Mouse (Mus musculus): ENCODE measurements at regions not wholly inside any gene's neighbourhood (a gene's known extent, or its start where the extent isn't known, plus 50 kb on each side); places are given as distances from the start of the nearest gene placed in this dataset.
A peak's percentile ranks its signal among the peaks of the same experiment; 100 is the strongest.
"Not testable (repeated sequence)": the region's sequence is repeated elsewhere in the genome, so short reads cannot be mapped to it uniquely, and the experiment has no call there.

DNA sequence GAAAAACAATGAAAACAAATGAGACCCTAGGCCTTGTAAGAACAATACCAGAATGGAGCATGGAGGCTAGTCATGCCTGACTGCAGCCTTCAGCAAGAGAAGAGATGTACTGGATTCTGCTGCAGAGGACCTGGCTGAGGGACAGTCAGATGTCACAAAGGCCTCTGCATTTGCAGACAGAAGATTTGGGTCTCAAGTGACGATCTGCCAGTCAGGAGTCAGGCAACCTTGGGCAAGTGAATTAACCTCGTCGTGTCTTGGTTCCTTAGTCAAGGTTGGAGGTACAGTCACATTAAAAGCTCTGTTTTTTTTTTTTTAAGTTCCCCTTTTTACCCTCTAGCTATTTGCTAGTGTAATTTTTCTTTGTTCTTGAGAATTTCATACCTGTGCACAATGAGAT is 276.6 kb downstream of the Eipr1 start:
- DNase-seq (ENCODE audit: low spot score) (no peak), ATAC-seq (replicated peaks; ENCODE audit: low FRiP score) (no peak)
- no peak overlapping the region for H3K27ac ChIP-seq (ENCODE audit: low read depth, low read length)
- no peak overlapping the region for H3K9ac ChIP-seq (ENCODE audit: low read length)
- H3K27me3 ChIP-seq (ENCODE audit: control insufficient read depth, insufficient read depth, low read length): no peaks in the 10 kb centered on the region
- no peak overlapping the region for H3K4me3 ChIP-seq (ENCODE audit: low read depth, low read length)
- no peaks in the 10 kb centered on the region for H3K36me3 ChIP-seq (ENCODE audit: control insufficient read depth, insufficient read depth, low read length)
- WGBS: 75% methylated on average over 3 of the region's 3 CpGs
- H3K4me2 ChIP-seq (ENCODE audit: low read depth, low read length, severe bottlenecking): no peak overlapping the region
- H3K4me1 ChIP-seq (replicated peaks; ENCODE audit: control insufficient read depth, insufficient read depth, low read length): no peaks in the 10 kb centered on the region
- H3K9me3 ChIP-seq (ENCODE audit: control insufficient read depth, low read length): no peaks in the 10 kb centered on the region

DNA sequence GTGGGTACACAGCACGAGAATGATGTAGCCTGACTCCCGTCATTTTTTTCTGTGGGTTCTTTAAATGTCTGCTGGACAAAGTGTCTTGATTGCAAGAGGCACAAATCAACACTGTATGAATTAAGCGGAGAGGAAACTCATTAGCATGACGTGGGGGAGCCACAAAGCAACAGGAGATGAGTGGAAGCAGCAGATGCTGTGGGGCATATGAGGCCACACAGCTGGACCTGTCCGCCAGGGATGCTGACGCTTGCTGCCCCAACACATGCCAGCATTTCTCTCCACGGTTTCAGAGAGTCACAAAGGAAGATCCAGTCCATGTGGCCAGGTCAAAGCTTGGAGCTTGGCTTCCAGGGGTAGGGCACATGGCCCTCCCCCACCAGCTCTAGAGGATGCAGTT is 277.9 kb downstream of the Eipr1 start:
- 57% methylated on average over 7 of the region's 7 CpGs for WGBS
- ATAC-seq (replicated peaks; ENCODE audit: low FRiP score) (no peak), DNase-seq (ENCODE audit: low spot score) (no peak)

DNA sequence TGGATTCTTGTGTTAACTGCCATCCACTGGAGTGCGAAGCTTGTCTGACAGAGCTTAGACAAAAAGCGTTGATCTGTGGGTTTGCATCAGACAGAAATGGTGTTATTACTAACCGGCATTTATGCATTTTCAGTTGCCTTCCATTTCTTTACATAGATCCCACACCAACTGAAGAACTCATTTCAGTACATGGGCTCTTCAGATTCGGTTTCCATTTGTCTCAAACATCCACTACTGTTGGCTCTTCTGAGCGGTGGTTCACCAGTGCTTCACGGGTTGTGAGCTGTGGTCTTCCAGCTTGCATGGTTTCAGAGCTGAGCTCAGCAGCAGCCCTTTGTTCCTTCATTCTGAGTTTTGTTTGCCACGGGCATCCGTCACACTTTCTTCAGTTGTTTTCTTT is 294.4 kb downstream of the Eipr1 start:
- H3K27me3 ChIP-seq (ENCODE audit: control insufficient read depth, insufficient read depth, low read length): no peaks in the 10 kb centered on the region
- no peaks in the 10 kb centered on the region for H3K9me3 ChIP-seq (ENCODE audit: control insufficient read depth, low read length)
- 81% methylated on average over 8 of the region's 8 CpGs for WGBS
- no peak overlapping the region for H3K9ac ChIP-seq (ENCODE audit: low read length)
- peaks cover 6% of the 10 kb centered on the region for H3K4me1 ChIP-seq (replicated peaks; ENCODE audit: control insufficient read depth, insufficient read depth, low read length)
- no peak overlapping the region for H3K4me3 ChIP-seq (ENCODE audit: low read depth, low read length)
- no peaks in the 10 kb centered on the region for H3K36me3 ChIP-seq (ENCODE audit: control insufficient read depth, insufficient read depth, low read length)
- H3K27ac ChIP-seq (ENCODE audit: low read depth, low read length): no peak overlapping the region
- no peak for ATAC-seq (replicated peaks; ENCODE audit: low FRiP score)
- no peak overlapping the region for H3K4me2 ChIP-seq (ENCODE audit: low read depth, low read length, severe bottlenecking)
- DNase-seq (ENCODE audit: low spot score): no peak

More for the DNA sequence above, 277.9 kb downstream of the Eipr1 start:
- Histone ChIP-seq H3K27ac (ENCODE audit: low read depth, low read length) (no peak overlapping the region), H3K36me3 (ENCODE audit: control insufficient read depth, insufficient read depth, low read length) (no peaks in the 10 kb centered on the region), H3K4me2 (ENCODE audit: low read depth, low read length, severe bottlenecking) (no peak overlapping the region), H3K9ac (ENCODE audit: low read length) (no peak overlapping the region), H3K4me3 (ENCODE audit: low read depth, low read length) (no peak overlapping the region), H3K27me3 (ENCODE audit: control insufficient read depth, insufficient read depth, low read length) (no peaks in the 10 kb centered on the region), H3K9me3 (ENCODE audit: control insufficient read depth, low read length) (no peaks in the 10 kb centered on the region), H3K4me1 (replicated peaks; ENCODE audit: control insufficient read depth, insufficient read depth, low read length) (no peaks in the 10 kb centered on the region)

DNA sequence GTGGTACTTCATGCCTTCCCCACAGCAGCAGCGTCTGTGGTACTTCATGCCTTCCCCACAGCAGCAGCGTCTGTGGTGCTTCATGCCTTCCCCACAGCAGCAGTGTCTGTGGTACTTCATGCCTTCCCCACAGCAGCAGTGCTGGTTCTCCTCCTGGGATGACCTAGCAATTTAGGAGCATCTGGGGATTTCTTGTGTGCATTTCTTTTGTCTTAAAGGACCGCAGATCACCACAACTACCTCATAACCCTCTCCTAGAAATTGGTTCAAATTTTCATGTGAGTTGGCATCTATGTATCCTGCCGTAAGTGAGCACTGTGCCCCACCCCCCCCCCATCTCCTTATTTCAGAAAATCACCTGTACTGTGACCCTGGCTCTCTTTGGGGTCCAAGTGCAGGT is 297.0 kb downstream of the Eipr1 start:
- H3K27me3 ChIP-seq (ENCODE audit: control insufficient read depth, insufficient read depth, low read length); H3K4me3 ChIP-seq (ENCODE audit: low read depth, low read length); H3K4me1 ChIP-seq (replicated peaks; ENCODE audit: control insufficient read depth, insufficient read depth, low read length); DNase-seq (ENCODE audit: low spot score); H3K9ac ChIP-seq (ENCODE audit: low read length); H3K4me2 ChIP-seq (ENCODE audit: low read depth, low read length, severe bottlenecking); H3K9me3 ChIP-seq (ENCODE audit: control insufficient read depth, low read length); H3K36me3 ChIP-seq (ENCODE audit: control insufficient read depth, insufficient read depth, low read length): not testable (repeated sequence)
- 0 out of 2 replicates have a peak, but pooled peaks have one; percentile 15 for ATAC-seq (replicated peaks; ENCODE audit: low FRiP score)
- peak overlapping the region; percentile 42; the same call in 1 of the 2 replicates for H3K27ac ChIP-seq (ENCODE audit: low read depth, low read length)
- 54% methylated on average over 3 of the region's 4 CpGs for WGBS

DNA sequence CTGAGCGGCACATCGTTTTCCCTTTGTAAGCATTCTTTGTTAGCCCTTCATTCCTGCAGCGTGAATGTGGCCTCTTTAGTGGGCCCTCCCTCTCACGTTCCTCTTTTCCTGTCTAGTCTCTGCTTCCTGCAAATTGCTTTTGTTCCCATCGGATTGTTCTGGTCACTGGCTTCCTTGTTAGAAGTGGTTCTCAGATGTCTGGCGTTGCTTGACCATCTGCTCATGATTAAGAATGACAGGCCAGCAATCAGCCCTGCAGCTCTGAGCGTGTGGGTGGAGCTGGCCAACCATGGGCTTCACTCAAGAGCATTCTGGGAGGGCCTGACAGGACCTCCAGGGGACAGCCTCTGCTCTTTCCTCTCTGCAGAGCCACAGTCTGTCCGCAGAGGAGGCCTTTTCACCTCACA is 297.5 kb downstream of the Eipr1 start:
- Histone ChIP-seq H3K4me1 (replicated peaks; ENCODE audit: control insufficient read depth, insufficient read depth, low read length) (peaks cover 6% of the 10 kb centered on the region), H3K4me3 (ENCODE audit: low read depth, low read length) (no peak overlapping the region), H3K36me3 (ENCODE audit: control insufficient read depth, insufficient read depth, low read length) (no peaks in the 10 kb centered on the region), H3K9me3 (ENCODE audit: control insufficient read depth, low read length) (no peaks in the 10 kb centered on the region), H3K4me2 (ENCODE audit: low read depth, low read length, severe bottlenecking) (no peak overlapping the region), H3K27me3 (ENCODE audit: control insufficient read depth, insufficient read depth, low read length) (no peaks in the 10 kb centered on the region), H3K27ac (ENCODE audit: low read depth, low read length) (peak overlapping the region; percentile 42; the same call in 1 of the 2 replicates), H3K9ac (ENCODE audit: low read length) (0 out of 2 replicates have a peak overlapping the region, but pooled peaks have one; percentile 27)
- 1% methylated on average over 8 of the region's 8 CpGs for WGBS
- DNase-seq (ENCODE audit: low spot score) (peak; percentile 79), ATAC-seq (replicated peaks; ENCODE audit: low FRiP score) (peak; percentile 78)

DNA sequence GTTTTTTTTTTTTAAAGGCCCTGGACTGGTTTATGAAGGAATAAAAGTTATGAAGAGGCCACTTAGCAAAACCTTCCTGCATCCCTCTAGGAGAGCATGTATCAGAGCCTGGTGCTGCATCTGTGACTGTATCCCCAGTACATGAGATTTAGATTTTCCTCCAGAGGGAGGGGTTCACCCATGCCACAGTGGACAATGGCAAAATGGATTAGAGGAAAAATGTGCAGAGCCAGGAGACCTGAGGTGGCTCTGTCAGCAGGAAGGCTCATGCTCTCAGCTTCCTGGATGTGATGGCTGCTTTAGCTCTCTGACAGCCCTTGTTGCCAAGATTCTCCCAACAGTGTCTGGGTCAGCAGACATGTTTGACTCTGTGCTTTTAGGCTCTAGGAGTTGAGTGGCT is 298.2 kb downstream of the Eipr1 start:
- Histone ChIP-seq H3K4me1 (replicated peaks; ENCODE audit: control insufficient read depth, insufficient read depth, low read length) (peaks cover 6% of the 10 kb centered on the region), H3K4me3 (ENCODE audit: low read depth, low read length) (no peak overlapping the region), H3K9ac (ENCODE audit: low read length) (no peak overlapping the region), H3K9me3 (ENCODE audit: control insufficient read depth, low read length) (no peaks in the 10 kb centered on the region), H3K4me2 (ENCODE audit: low read depth, low read length, severe bottlenecking) (no peak overlapping the region), H3K27me3 (ENCODE audit: control insufficient read depth, insufficient read depth, low read length) (no peaks in the 10 kb centered on the region), H3K36me3 (ENCODE audit: control insufficient read depth, insufficient read depth, low read length) (no peaks in the 10 kb centered on the region), H3K27ac (ENCODE audit: low read depth, low read length) (no peak overlapping the region; the same call in 1 of the 2 replicates)
- no peak for DNase-seq (ENCODE audit: low spot score)
- ATAC-seq (replicated peaks; ENCODE audit: low FRiP score): no peak

DNA sequence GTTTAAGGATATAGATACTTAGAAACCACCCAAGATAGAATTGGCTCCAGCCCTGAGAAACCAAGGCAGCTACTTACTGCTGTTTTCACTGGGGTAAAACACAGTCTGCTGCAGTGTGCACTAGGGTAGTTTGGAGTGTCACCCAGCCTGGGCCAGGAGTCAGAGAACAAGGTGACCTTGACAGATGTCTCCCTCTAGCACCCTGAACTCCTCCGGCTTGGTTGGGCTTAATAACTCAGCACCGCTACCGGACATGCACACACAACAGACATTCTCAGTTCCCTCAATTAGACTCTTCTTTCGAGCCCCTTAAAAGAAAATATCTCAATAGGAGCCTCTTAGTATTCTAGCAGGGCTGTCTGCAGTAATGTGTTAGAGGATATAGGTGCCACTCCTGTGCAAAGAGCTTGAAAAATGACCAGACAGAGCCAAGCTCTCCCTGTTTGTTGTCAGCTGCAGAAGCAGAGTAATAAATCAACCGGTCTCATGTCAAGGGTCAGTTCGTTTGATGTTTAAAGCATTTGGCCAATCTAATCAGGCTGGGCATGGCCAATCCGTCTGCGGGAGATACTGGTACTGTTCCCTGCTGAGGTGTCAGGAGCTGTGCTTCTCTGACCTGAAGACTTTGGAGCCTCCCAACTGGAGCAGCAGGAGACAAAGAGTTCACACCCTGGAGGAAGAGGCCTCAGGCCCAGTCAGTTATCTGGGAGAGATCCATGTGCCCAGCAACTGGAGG is 299.1 kb downstream of the Eipr1 start:
- WGBS: 72% methylated on average over 8 of the region's 8 CpGs
- ATAC-seq (replicated peaks; ENCODE audit: low FRiP score): no peak
- H3K4me1 ChIP-seq (replicated peaks; ENCODE audit: control insufficient read depth, insufficient read depth, low read length): peaks cover 6% of the 10 kb centered on the region
- no peak for DNase-seq (ENCODE audit: low spot score)
- no peak overlapping the region for H3K4me2 ChIP-seq (ENCODE audit: low read depth, low read length, severe bottlenecking)
- H3K9ac ChIP-seq (ENCODE audit: low read length): no peak overlapping the region
- no peaks in the 10 kb centered on the region for H3K27me3 ChIP-seq (ENCODE audit: control insufficient read depth, insufficient read depth, low read length)
- H3K27ac ChIP-seq (ENCODE audit: low read depth, low read length): no peak overlapping the region
- H3K9me3 ChIP-seq (ENCODE audit: control insufficient read depth, low read length): no peaks in the 10 kb centered on the region
- H3K36me3 ChIP-seq (ENCODE audit: control insufficient read depth, insufficient read depth, low read length): no peaks in the 10 kb centered on the region
- H3K4me3 ChIP-seq (ENCODE audit: low read depth, low read length): no peak overlapping the region

DNA sequence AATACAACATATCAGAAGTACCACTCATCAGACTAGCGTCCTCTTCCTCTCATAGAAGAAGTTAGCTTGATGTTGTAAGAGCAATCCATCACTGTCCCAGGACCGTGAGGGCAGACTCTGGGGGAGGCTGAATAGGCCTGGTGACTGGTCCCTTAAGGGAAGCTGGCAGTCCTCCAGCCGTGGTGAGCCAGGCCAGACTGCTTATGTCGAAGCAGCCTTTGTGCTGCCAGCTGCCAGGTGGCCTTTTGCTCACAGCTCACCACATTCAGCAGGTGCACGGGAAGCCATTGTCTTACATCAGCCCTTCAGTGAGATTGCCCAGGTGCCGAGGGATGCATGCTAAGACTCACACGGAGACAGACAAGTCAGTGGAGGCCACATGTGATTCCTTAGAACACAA is 302.8 kb downstream of the Eipr1 start:
- WGBS: 66% methylated on average over 7 of the region's 7 CpGs
- Histone ChIP-seq H3K4me3 (ENCODE audit: low read depth, low read length) (no peak overlapping the region), H3K9me3 (ENCODE audit: control insufficient read depth, low read length) (no peaks in the 10 kb centered on the region), H3K9ac (ENCODE audit: low read length) (no peak overlapping the region), H3K27me3 (ENCODE audit: control insufficient read depth, insufficient read depth, low read length) (no peaks in the 10 kb centered on the region), H3K4me1 (replicated peaks; ENCODE audit: control insufficient read depth, insufficient read depth, low read length) (peaks cover under 1% of the 10 kb centered on the region), H3K4me2 (ENCODE audit: low read depth, low read length, severe bottlenecking) (no peak overlapping the region), H3K27ac (ENCODE audit: low read depth, low read length) (no peak overlapping the region), H3K36me3 (ENCODE audit: control insufficient read depth, insufficient read depth, low read length) (no peaks in the 10 kb centered on the region)
- ATAC-seq (replicated peaks; ENCODE audit: low FRiP score) (no peak), DNase-seq (ENCODE audit: low spot score) (no peak)

DNA sequence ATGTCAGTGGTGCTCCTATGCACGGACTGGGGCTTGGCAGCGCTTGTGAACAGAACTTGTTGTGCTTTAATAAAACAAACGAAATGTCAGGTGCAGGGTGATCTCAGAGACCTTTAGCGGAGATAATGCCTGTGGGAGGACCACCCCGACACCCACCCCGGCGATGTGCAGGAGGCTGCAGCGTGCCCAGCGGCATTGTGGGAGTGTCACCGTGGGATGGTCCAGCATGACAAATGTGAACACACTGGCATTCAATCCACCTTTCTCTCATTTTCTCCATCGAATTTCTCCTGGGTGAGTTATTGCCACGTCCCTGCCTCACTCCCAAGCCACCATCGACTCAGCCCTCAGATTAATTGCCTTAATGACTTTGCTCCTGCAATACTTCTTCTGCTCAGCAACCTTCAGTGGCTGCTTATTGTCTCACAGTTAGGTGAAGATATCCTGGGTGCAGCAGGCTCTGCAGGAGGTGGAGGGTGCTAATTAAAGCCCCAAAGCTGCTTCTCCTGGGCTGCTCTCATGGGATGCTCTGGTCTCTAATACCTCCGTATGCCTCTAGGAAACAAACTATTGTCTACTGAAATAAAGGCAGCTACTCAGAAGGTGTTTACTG is 310.5 kb downstream of the Eipr1 start:
- no peak for DNase-seq (ENCODE audit: low spot score)
- Histone ChIP-seq H3K4me3 (ENCODE audit: low read depth, low read length) (no peak overlapping the region), H3K4me1 (replicated peaks; ENCODE audit: control insufficient read depth, insufficient read depth, low read length) (no peaks in the 10 kb centered on the region), H3K27me3 (ENCODE audit: control insufficient read depth, insufficient read depth, low read length) (no peaks in the 10 kb centered on the region), H3K36me3 (ENCODE audit: control insufficient read depth, insufficient read depth, low read length) (no peaks in the 10 kb centered on the region), H3K9me3 (ENCODE audit: control insufficient read depth, low read length) (no peaks in the 10 kb centered on the region), H3K4me2 (ENCODE audit: low read depth, low read length, severe bottlenecking) (no peak overlapping the region), H3K9ac (ENCODE audit: low read length) (no peak overlapping the region), H3K27ac (ENCODE audit: low read depth, low read length) (no peak overlapping the region)
- ATAC-seq (replicated peaks; ENCODE audit: low FRiP score): no peak
- WGBS: 71% methylated on average over 14 of the region's 14 CpGs
